Mouse (Mus musculus): ENCODE data around the gene Macrod1. TPM values are rescaled to one million over a fixed set of nuclear protein-coding genes. Genes with fewer than 3 reads are reported as not detected.
A peak's percentile ranks its signal among the peaks of the same experiment; 100 is the strongest.

The Macrod1 gene
- total RNA-seq, 4 experiments from 2014 or later, result 19.2 to 21.4 (median 20.1) TPM

DNA sequence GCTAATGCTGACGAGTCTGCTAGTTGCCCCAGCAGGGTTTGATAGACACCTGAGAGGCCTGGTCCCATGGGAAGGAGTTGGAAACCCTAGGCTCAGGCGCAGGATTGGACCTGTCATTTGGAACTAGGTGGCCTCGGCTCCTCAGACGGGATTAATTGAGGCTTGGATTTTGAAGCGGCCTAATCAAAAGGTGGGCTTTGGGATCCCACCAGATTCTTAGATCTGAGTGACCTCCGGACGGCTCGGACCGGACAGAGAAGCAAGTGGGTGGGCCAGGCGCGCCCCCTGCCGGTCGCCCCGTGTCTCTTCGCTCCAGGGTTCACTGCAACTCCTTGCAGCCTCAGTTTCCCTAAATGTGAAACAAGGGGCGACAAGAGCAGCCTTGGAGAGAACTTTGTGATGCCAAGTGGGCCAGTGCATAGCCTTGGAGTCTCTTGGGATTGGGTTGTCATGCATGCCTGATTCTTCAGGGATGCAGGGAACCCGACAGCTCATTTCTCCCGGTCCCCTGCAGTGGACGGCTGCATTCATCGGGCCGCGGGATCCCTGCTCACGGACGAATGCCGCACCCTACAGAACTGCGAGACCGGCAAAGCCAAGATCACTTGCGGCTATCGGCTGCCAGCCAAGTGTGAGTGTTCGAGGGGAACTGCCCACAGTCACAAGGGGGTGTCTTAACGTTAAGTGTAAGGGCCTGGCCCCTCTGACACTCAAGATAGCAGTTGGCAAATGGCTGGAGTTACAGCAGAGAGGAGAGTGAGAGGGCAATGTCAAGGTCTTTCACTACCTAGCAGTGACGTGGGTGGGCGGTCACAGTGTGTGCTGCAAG is 139.5 kb downstream of the Macrod1 start:
- DNase-seq (ENCODE audit: low spot score in 2 of 2), result no peak

DNA sequence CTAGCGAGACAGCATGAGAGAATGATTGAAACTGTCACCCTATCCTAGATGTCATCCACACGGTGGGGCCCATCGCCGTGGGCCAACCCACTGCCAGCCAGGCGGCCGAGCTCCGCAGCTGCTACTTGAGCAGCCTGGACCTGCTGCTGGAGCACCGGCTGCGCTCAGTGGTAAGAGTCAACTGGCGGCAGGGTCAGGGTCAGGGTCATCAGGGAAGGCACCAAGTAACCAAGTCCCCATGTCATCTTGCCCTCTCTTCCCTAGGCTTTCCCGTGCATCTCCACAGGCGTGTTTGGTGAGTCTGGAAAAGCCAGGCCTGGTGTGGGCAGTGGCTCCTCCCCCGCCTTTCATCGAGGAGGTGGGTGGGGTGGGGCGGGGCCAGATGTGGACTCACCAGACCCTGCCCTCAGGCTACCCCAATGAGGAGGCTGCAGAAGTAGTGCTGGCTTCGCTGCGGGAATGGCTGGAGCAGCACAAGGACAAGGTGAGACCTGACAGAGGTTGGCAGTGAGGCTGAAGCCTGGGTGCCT is 140.2 kb downstream of the Macrod1 start:
- no peak for DNase-seq (ENCODE audit: low spot score in 2 of 2)

DNA sequence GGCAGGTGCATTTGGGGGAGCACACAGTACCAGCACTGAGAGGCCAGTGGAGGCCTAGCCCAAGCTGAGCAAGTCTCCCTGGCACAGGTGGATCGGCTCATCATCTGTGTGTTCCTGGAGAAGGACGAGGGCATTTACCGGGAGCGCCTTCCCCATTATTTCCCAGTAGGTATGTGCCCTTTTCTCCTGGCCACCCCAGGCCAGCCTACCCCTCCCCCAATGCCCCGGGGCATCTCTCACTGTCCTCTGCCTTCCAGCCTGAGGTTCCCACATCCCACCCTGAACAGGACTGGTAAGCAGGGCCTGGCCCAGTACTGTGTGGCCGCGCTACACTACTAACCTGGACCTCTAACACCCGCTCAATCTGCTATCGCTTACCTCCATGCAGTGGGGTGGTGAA is 140.8 kb downstream of the Macrod1 start:
- DNase-seq (ENCODE audit: low spot score in 2 of 2), result no peak

DNA sequence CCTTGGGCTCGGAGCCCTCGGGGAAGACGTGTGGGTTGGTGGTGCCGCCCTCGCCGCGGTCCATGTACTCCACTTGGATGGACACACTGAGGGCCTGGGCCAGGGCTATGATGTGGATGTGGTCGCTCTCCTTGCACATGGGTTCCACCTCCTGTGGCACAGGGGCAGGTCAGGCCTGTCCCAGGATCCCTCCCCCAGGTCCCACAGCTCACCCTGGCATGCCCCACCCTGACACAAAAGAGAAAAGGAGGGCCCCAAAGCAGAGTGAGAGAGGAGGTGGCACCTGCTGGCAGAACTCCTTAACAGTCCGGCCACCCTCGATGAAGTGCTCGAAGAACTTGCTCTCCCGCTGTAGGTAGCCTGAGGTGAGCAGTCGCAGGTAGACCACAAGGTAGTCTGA is 142.5 kb downstream of the Macrod1 start:
- no peak for DNase-seq (ENCODE audit: low spot score in 2 of 2)

DNA sequence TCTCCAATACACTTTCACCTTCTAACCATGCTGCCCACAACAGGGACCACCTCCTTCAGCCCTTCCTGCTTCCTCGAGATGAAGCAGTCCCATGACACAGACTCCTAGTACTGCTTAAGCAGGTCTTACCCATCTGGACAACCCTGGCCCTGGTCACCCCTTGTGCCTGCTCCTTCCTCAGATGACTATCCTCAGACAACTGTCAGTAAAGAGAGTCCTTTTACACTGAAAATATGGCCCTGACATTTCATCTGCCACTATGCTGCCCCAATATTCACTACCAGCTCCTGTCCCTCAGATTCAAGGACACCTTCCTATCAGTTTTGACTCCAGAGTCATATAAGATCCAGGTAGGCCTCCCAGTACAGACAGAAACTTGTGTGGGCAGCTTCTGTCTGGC is 143.8 kb downstream of the Macrod1 start:
- no peak for DNase-seq (ENCODE audit: low spot score in 2 of 2)

DNA sequence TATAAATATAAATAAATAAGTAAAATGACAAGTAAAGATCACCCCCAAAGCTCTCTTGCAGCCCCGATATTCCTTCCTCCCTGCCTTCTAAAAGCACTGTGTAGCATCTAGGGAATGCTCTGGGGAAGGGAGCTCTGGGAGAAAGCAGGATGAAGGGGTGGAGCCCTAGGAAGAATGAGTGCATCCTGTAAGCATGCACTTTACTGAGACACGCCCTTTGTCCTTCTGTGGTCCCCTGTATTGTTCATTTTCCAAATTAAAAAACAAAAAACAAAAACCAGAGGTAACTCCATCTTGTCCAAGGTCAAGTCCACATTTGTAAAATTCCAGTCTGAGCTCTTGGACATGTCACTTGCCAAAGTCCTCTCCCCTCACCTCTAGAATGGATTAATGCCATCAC is 148.3 kb downstream of the Macrod1 start:
- DNase-seq (ENCODE audit: low spot score in 2 of 2), result no peak

DNA sequence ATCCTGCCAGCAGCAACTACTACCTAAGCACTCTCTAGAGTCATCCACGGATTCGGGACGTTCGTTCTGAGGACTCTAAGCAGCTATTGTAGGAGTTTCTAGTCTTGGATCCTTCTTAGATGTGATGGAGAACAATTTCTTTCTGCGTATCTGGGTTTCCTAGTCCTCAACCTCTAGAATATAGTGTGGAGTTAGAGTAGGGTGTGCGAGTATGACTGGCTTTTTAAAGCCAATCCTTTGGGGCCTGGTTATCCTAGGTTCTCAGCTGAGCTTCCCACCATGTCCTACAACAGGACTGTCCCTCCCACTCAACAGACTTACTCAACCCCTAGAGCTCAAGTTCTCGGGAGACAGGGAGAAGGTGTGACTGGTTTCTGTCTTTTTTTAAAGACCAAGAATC is 148.7 kb downstream of the Macrod1 start:
- DNase-seq (ENCODE audit: low spot score in 2 of 2), result no peak

DNA sequence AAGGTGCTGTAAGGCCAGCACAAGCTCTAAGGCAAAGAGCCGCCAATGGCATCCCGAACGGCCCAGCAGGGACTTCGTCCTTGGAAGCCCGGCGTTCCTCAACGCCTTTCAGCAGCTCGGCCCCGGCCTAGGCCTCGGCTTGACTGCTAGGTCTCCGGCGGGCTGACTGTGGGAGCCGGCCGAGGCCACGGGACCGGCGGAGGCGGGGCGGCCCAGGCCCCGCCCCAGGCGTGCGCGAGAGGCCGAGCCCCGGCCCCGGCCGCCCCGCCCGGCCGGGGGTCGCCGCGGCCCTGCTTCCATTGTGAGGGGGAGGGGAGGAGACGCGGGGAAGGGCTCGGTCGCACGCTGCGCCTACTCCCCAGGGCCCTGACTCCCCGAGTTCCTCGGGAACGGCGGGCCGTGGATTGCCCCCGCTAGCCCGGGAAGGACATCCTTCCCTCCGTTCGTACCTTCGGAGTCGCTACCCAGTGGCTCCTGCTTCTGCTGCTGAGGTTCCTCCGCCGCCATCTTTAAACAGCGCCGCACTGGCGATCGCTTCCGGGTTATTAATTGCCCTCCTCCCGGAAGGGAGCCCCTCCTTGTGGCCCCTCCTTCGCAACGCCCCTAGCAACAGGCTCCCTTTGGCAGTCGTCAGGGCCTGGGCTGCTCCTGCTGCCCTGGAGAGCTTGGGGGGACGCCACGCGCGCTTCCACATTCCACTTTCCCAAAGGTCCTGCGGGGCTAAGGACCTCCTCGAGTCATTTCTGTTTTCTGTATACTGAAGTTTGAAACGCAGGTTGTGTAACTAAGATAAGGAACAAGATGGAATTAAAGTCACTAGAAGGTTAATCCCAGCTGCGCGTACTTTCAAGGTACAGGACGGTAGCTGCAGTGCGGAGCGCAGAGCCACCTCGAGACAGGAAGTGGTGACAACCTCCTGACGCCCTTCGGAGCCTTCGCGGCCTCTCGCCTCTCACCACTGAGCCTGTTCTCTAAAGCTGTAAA is 149.4 kb downstream of the Macrod1 start, which contains the start of gene Otub1:
Gene Otub1, minus strand, starts transcription at position 564 of the 984 bp plus-strand sequence.
- peak; percentile 91 to 92 for DNase-seq (ENCODE audit: low spot score in 2 of 2)

DNA sequence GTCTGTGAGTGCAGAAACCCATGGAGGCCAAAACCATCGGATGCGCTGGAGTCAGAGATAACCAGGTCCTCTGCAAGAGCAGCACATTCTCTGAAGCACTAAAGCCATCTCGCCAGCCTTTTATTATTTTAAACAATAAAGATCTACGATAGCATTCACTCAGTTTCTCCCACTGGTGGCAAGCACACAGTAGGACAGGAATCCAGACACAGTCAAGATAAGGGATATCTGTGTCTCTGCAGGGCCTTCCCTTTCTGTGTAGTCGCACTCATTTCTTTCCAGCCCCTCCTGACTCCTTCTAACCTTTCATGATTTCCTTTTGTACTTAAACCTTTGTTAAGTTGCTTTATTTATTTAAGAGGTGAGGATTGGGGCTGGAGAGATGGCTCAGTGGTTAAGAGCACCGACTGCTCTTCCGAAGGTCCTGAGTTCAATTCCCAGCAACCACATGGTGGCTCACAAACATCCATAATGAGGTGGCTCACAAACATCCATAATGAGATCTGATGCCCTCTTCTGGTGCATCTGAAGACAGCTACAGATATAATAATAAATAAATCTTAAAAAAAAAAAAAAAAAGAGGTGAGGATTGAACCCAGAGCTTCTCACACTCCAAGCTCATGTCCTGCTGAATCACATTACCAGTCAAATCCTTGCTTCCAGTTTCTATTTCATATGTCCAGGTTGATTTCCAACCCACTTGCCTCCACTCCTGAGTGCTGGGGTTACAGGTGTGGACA is 153.5 kb downstream of the Macrod1 start:
- no peak for DNase-seq (ENCODE audit: low spot score in 2 of 2)

DNA sequence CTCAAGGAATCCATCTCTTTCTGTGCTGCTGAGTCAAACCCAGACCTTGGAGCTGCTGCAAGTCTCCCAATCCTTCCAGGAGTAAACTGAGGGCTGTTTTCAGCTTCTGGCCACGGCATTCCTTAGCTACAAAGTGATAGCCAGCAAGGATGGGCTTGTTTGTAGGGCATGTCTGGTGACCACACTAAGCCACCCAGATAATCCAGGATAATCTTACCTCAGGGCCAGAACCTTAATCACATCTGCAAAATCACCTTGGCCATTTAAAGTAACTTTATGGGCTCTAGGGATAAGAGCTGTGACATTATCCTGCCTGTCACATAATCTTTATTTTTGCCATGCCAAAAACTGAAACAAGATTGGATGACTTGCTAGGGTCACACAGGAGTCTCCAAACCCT is 155.6 kb downstream of the Macrod1 start:
- no peak for DNase-seq (ENCODE audit: low spot score in 2 of 2)

DNA sequence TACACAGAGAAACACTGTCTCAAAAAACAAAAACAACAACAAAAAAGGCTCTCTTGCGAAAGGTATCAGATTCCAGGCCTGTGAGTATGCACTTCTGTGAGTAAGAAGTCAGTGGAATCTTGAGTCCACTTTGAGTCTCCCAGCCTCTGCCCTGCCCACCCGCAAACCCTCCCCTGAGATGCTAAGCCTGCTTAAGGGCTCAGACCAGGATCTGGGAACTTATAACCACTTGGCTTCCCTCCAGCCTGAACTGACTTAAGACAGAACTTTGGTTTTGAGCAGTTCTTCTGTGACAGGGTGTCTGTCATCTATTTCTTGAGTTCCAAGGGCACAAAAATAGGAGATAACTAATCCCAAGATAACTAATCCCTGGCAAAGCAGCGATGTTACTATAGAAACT is 156.4 kb downstream of the Macrod1 start:
- no peak for DNase-seq (ENCODE audit: low spot score in 2 of 2)

DNA sequence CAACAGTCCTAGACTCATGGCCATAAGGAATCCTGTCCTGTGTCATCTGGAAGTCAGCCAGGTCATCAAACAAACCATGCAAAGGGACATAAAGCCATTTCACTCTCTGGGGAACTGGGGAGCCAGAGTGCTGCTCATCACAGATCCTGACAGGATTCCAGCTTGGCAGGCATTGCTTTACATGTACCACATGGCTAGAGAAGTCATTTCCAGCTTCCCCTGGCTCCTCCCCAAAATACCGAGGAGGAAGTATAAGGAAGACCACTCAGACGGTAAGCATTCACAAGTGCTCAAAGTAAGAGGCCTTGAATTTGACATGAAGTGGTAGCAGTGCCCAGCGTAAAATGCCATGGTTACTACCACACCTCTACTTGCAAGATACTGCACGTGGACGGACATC is 157.9 kb downstream of the Macrod1 start:
- no peak for DNase-seq (ENCODE audit: low spot score in 2 of 2)

DNA sequence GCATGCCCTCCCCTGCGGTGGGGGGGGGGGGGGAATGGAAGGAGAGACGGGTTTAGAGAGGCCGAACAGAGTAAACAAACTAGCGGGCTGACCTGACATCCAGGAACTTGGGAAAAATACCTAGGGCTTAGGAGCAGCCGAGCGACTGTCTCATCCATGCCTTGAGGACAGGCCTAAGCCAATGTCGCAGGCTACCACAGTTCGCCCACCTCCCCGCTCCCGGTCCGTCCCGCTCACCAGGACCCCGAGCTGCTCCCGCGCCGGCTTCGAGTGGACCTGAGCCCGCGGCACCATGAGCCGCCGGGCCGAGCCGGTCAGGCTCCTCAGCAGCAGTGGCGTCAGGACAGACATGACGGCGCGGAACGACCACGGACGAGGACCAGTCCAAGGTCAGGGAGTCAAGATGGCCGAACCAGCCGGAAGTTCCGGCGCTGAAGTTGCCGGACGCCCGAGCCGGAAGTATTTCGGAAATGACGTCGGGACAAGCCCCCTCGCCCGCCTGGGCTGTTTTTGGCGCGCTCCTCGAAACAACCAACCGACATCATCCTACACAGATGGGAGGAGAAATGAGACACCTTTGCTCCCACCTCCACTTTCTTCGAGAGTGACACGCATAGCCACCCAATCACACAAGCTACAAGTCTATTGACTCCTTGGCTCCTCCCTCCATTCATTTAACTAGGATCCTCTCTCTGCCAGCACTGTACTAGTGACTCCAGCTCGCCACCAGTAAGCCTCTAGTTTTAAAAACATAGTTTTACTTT is 160.7 kb downstream of the Macrod1 start, which contains the start of gene Cox8a:
Gene Cox8a, minus strand, starts transcription at position 455 of the 764 bp plus-strand sequence.
- peak; percentile 97 for DNase-seq (ENCODE audit: low spot score in 2 of 2)

DNA sequence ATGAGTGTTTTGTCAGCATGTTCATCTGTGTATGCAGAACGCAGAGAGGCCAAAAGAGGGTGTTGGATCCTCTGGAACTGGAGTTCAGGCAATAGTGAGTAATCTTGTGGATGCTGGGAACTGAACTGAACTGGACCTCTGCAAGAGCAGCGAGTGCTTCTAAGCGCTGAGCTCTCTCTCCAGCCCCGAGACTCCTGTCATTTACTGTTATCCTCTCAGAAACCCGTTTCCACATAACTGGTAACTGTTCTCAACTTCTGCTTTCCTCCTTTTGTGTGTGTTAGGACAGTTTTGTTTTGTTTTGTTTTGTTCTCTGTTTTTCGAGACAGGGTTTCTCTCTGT is 161.3 kb downstream of the Macrod1 start:
- no peak for DNase-seq (ENCODE audit: low spot score in 2 of 2)

DNA sequence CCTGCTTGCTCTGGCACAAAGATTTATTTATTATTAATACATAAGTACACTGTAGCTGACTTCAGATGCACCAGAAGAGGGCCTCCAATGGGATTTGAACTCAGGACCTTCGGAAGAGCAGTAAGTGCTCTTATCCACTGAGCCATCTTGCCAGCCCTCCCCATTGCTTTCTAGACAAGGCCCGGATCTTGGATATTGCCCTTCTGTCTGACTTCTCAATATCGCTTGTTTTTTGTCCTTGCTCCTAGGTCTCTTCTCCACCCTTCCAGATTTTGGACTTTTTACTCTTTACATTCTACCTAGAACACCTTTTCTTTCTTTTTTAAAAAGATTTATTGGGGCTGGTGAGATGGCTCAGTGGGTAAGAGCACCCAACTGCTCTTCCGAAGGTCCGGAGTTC is 162.1 kb downstream of the Macrod1 start:
- no peak for DNase-seq (ENCODE audit: low spot score in 2 of 2)

DNA sequence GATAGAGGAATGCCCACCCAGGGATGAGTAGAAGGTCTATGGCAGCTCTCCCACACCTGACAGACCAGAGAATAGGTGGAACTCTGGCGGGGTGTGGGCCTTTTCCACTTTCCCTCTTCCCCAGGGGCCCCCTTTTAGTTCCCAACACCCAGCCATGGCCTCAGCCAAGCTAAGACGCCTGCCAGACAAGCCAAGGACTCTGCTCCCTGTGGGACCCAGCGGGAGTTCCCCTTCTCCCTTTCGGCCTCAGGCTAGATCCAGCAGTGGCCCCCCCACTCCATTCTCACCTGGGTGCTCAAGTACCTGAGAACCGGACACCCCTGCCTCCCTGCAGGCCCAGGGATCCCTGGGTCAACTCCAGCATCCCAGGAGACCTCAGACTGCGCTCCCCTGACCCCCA is 165.6 kb downstream of the Macrod1 start:
- no peak for DNase-seq (ENCODE audit: low spot score in 2 of 2)

DNA sequence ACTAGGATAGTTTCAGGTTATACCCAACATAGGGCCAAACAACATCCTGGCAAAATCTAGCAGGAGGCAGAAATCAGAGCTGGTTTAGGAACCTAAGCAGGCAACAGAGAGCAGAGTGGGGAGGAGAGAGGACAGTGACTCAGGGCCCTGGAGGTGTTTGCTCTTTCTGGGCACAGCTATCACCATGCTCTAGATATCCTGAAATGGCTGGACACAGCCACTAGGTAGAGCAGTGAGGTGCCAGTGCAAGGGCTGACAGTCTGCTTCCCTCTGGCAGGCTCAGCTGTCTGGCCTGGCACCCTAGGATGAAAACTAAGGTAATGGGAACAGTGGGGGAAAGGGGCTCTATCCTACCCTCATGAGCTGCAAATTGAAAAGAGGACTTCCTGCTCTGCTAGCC is 166.9 kb downstream of the Macrod1 start:
- no peak for DNase-seq (ENCODE audit: low spot score in 2 of 2)

DNA sequence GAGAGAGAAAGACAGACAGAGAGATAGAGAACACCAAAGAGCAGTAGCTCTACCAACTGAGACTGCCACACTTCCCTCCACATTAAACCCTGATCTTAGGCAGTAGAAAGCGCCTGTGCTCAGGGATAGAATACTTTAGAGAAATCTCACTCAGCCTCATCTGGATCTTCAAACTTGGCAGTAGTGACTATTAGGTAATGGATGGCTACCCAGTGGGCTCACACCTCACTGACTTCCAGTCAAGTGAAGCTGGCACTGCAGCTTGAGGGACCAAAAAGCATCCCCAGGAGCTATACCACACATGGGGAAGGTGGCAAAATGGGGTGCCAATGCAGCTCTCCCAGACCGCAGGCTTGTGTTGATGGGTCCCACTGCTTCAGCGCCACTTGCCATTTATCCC is 167.6 kb downstream of the Macrod1 start:
- no peak for DNase-seq (ENCODE audit: low spot score in 2 of 2)

DNA sequence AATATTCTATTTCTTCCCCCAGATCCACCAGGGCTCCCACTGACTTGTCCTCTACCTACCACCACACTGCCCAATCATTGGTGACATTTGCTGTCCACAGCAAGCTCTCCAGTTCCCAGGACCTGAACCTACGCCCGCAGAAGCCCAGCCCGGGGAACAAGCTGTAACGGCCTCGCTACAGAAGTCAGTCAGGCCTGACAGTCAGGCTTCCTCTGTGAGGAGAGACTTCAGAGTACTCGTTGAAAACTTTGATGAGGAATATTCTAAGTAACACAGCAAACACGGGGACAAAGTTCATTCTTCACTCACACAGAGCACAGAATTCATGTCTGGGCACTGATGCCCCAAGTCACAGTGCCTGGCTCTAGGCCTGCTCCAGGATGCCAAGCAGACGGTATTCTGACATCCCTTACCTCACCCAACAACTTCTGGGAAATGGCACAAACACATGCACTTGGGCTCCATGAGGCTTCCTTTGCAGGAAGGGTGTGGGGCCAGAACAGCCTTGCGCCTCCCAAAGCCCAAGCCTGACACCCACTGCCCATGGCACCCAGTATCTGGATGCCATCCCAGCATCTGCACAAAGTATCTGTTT is 168.6 kb downstream of the Macrod1 start:
- DNase-seq (ENCODE audit: low spot score in 2 of 2), result no peak

DNA sequence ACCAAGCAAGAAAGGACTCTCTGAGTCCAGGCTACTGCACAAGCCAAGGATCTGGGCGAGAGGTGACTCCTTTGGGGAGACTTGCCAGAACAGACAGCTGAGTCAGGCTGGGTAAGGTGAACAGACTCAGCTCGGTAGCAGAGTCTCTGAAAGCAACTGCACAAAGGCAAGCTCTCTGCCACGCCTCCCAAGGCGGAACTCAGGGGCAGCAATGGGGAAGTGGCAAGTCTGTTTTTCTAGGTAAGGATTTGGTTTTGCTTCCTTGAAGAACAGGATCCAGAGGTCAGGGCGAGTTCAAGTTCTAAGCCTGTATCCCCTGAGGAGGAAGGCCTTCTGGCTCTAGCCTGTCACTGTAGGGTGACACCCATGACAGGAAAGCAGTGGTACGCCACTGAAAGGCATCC is 169.9 kb downstream of the Macrod1 start:
- DNase-seq (ENCODE audit: low spot score in 2 of 2), result no peak

Measured in layer of hippocampus, adult 8-10 months (tissue).